Mouse (Mus musculus) ES-E14 (cell line): ENCODE measurements around the gene Patz1.

ENCODE experiments used
- CHD2 ChIP-seq: IDR thresholded peaks from 2 replicates; pipeline ENCODE4 v1.6.1; 2014; ENCODE audit warnings: mild to moderate bottlenecking, low read depth, low read length, inconsistent platforms
- MAFK ChIP-seq: IDR thresholded peaks from 2 replicates; pipeline ENCODE4 v1.6.1; 2014; ENCODE audit warnings: mild to moderate bottlenecking, low read depth, low read length, inconsistent platforms; ENCODE audit not compliant: insufficient read depth
- ZC3H11A ChIP-seq: IDR thresholded peaks from 2 replicates; pipeline ENCODE4 v1.6.1; 2012; ENCODE audit warnings: low read depth, mild to moderate bottlenecking, inconsistent platforms, low read length, borderline replicate concordance
- ZNF384 ChIP-seq: IDR thresholded peaks from 2 replicates; pipeline ENCODE4 v1.6.1; 2012; ENCODE audit warnings: low read depth, low read length, inconsistent platforms

- no peak for TF ChIP-seq ZC3H11A
- TF ChIP-seq ZNF384: no peak
- no peak for TF ChIP-seq CHD2
- TF ChIP-seq MAFK: no peak
Measured at GRCm38 (mm10) chr11:3297871-3298812, 9.5 kb downstream of the Patz1 start.
